Mouse (Mus musculus) embryonic facial prominence, embryonic 14.5 days (tissue): ENCODE measurements at regions not wholly inside any gene's neighbourhood (a gene's known extent, or its start where the extent isn't known, plus 50 kb on each side); places are given as distances from the start of the nearest gene placed in this dataset.

Source experiments
- ATAC-seq: fragments of 200-750 bp; cut with Nextera tagmentation; 2 replicates; pipeline ENCODE4 v1.8.0; 2017; ENCODE audit warnings: low read depth, moderate number of reproducible peaks, moderate TSS enrichment
- DNase-seq: peaks from one replicate; pipeline ENCODE4 v3.0.0-alpha.2; 2015; ENCODE audit warnings: low spot score
- H3K27ac ChIP-seq: fragments of 300-500 bp; sonication (generic); replicated peaks from 2 replicates; pipeline ENCODE4 v1.5.1; 2014; ENCODE audit warnings: low read depth, mild to moderate bottlenecking, low read length, moderate library complexity
- H3K27me3 ChIP-seq: fragments of 300-500 bp; sonication (generic); replicated peaks from 2 replicates; pipeline ENCODE4 v1.6.1; 2014; ENCODE audit warnings: low read length; ENCODE audit not compliant: control insufficient read depth, insufficient read depth
- H3K36me3 ChIP-seq: fragments of 300-500 bp; sonication (generic); 2 replicates; pipeline ENCODE4 v1.6.1; 2014; ENCODE audit warnings: low read length, mixed read lengths; ENCODE audit not compliant: control insufficient read depth, insufficient read depth
- H3K4me1 ChIP-seq: fragments of 300-500 bp; sonication (generic); 2 replicates; pipeline ENCODE4 v1.6.1; 2014; ENCODE audit warnings: antibody characterized with exemption, low read length; ENCODE audit not compliant: control insufficient read depth, insufficient read depth
- H3K4me2 ChIP-seq: fragments of 300-500 bp; sonication (generic); 2 replicates; pipeline ENCODE4 v1.6.1; 2014; ENCODE audit warnings: low read depth, mild to moderate bottlenecking, low read length, moderate library complexity, mixed read lengths
- H3K4me3 ChIP-seq: fragments of 300-500 bp; sonication (generic); 2 replicates; pipeline ENCODE4 v1.5.1; 2014; ENCODE audit warnings: low read depth, mild to moderate bottlenecking, low read length
- H3K9ac ChIP-seq: fragments of 300-500 bp; sonication (generic); 2 replicates; pipeline ENCODE4 v1.6.1; 2014; ENCODE audit warnings: low read depth, mild to moderate bottlenecking, low read length, moderate library complexity, mixed read lengths
- H3K9me3 ChIP-seq: fragments of 300-500 bp; sonication (generic); 2 replicates; pipeline ENCODE4 v1.6.1; 2016; ENCODE audit warnings: low read length; ENCODE audit not compliant: control insufficient read depth
- WGBS: fragments of 180-500 bp; shearing (Covaris S2); extraction: QIAGEN DNeasy Blood & Tissue Kit; methylation state at CpG from one replicate; pipeline ENCODE4 v1.1.7; 2014; 5-methylcytosine and 5-hydroxymethylcytosine counted together

DNA sequence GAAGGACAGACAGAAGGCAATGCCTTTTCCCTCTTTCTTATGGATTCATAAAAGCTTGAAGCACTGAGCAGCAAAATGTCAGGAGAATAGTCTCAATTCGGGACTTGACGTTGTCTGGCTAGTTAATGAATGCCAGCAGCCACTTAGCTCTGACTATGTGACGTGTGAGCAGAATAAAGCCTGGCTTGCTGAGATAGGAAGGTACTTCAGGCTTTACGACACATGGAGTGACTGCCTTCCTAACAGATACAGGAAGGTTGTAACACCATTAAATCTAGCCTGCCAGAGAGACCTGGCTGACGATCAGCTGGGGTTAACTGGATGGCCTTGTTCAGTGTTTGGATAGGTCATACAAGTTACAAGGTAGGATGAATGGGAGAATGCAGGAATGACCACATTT is 111.7 kb downstream of the 4933412E24Rik start:
- Histone ChIP-seq H3K9me3 (no peaks in the 10 kb centered on the region), H3K4me2 (no peak overlapping the region), H3K9ac (no peak overlapping the region), H3K4me3 (no peak overlapping the region), H3K27ac (no peak overlapping the region), H3K4me1 (0 out of 2 replicates have a peak, but pooled peaks cover 4% of the 10 kb centered on the region), H3K27me3 (no peaks in the 10 kb centered on the region), H3K36me3 (no peaks in the 10 kb centered on the region)
- WGBS = 64% methylated on average over 5 of the region's 5 CpGs
- DNase-seq (no peak), ATAC-seq (no peak)

- Histone ChIP-seq H3K27ac (no peak overlapping the region), H3K4me2 (no peak overlapping the region), H3K4me1 (no peaks in the 10 kb centered on the region), H3K4me3 (no peak overlapping the region), H3K36me3 (no peaks in the 10 kb centered on the region), H3K27me3 (no peaks in the 10 kb centered on the region), H3K9ac (no peak overlapping the region), H3K9me3 (no peaks in the 10 kb centered on the region)
- ATAC-seq = no peak
- no peak for DNase-seq
- 82% methylated on average over 2 of the region's 2 CpGs for WGBS
These were observed 127.4 kb downstream of the 4933412E24Rik start for GRCm38 (mm10) chr15:59888996-59889395.

- H3K36me3 ChIP-seq = no peaks in the 10 kb centered on the region
- no peak overlapping the region for H3K9ac ChIP-seq
- H3K27ac ChIP-seq = no peak overlapping the region
- 30% methylated on average over 2 of the region's 2 CpGs for WGBS
- no peak overlapping the region for H3K4me3 ChIP-seq
- no peak for ATAC-seq
- H3K9me3 ChIP-seq = no peaks in the 10 kb centered on the region
- H3K27me3 ChIP-seq = no peaks in the 10 kb centered on the region
- H3K4me1 ChIP-seq = no peaks in the 10 kb centered on the region
- DNase-seq = no peak
- no peak overlapping the region for H3K4me2 ChIP-seq
These were observed 128.3 kb downstream of the 4933412E24Rik start for GRCm38 (mm10) chr15:59888131-59888459.

DNA sequence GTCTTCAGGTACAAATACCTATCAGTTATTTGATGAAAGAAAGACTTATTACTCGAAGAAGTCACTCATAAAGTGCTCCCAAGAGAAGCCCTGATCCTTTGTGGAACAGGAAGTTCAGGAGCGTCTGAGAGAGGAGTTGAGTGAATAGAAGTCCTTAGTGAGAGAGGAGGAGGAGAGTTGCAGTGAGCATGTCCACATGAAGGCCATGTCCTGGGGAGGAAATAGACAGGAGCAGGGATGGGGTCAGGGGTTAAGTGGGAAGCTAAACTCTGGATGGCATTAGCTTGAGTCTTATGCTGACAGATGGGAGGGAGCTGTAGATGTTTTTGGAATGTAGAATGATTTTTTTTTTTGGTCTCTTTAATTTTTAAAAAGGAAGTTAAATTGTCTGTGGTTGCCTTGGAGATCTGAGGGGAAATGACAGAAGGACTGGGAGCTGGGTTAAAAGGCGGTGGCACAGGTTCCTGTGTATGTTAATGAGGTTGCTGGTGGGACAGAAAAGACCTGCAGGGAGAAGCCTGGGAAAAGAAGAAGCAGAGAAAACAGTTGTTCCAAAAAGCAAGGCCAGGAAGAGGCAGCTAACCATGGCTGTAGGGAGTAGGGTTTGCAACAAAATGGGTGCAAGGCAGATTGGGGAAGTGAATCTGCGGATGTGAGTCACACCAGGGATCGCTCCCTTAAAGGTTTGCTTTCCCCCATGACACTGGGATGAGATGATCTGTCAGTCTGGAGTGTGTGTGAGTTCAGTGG is 128.9 kb downstream of the 4933412E24Rik start:
- Histone ChIP-seq H3K4me2 (no peak overlapping the region), H3K4me1 (no peaks in the 10 kb centered on the region), H3K27me3 (no peaks in the 10 kb centered on the region), H3K27ac (no peak overlapping the region), H3K4me3 (no peak overlapping the region), H3K36me3 (no peaks in the 10 kb centered on the region), H3K9ac (no peak overlapping the region), H3K9me3 (no peaks in the 10 kb centered on the region)
- WGBS = 42% methylated on average over 5 of the region's 5 CpGs
- DNase-seq (no peak), ATAC-seq (no peak)

GRCm38 (mm10) chr15:59886036-59886435 is 130.4 kb downstream of the 4933412E24Rik start:
- no peaks in the 10 kb centered on the region for H3K36me3 ChIP-seq
- ATAC-seq (no peak), DNase-seq (no peak)
- no peaks in the 10 kb centered on the region for H3K9me3 ChIP-seq
- 85% methylated on average over 2 of the region's 2 CpGs for WGBS
- H3K4me2 ChIP-seq = no peak overlapping the region
- H3K4me1 ChIP-seq = no peaks in the 10 kb centered on the region
- H3K27ac ChIP-seq = no peak overlapping the region
- H3K27me3 ChIP-seq = no peaks in the 10 kb centered on the region
- H3K9ac ChIP-seq = no peak overlapping the region
- no peak overlapping the region for H3K4me3 ChIP-seq

DNA sequence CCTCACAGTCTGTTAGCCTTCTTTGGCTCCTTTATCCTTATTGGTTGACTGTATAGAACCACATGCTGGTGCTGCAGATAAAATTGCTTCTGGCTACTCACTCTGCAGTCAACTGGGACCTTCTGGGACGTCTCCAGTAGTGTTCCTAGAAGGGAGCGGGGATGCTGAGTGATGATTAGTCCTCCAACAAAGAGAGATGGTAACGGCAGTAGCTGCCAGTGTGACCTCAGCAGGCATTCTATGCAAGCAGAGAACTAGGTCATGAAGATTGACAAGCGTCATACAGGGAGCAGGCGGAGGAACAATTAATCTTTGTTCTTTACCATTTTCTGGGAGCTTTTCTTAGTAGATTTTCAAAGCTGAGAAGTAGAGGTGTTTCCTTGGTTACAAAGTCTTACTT is 134.0 kb downstream of the 4933412E24Rik start:
- Histone ChIP-seq H3K4me2 (no peak overlapping the region), H3K27me3 (no peaks in the 10 kb centered on the region), H3K9me3 (no peaks in the 10 kb centered on the region), H3K9ac (no peak overlapping the region), H3K36me3 (no peaks in the 10 kb centered on the region), H3K4me1 (no peaks in the 10 kb centered on the region), H3K4me3 (no peak overlapping the region), H3K27ac (no peak overlapping the region)
- ATAC-seq = no peak
- no peak for DNase-seq
- WGBS = 71% methylated on average over 5 of the region's 5 CpGs

DNA sequence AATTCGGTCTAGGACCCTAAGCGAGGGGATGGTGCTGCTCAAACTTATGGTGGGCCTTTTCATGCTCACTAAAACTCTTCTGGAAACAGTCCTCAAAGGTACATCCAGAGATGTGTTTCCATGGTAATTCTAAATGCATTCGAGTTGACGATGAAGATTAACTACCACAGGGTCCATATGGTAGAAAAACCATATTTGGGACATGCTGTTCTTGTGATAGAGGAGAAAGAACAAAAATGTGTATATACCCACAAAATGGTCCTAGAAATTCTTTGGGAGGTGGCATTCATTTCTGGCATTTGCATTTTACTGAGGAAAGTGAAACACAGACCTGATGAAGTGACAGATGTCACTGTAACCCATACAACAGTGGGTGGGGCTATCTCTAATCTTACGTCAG is 136.0 kb downstream of the 4933412E24Rik start:
- no peak overlapping the region for H3K4me3 ChIP-seq
- WGBS = 95% methylated on average over 5 of the region's 5 CpGs
- H3K4me2 ChIP-seq = no peak overlapping the region
- no peaks in the 10 kb centered on the region for H3K27me3 ChIP-seq
- no peak overlapping the region for H3K9ac ChIP-seq
- H3K9me3 ChIP-seq = no peaks in the 10 kb centered on the region
- H3K36me3 ChIP-seq = no peaks in the 10 kb centered on the region
- H3K27ac ChIP-seq = no peak overlapping the region
- no peaks in the 10 kb centered on the region for H3K4me1 ChIP-seq
- DNase-seq (no peak), ATAC-seq (no peak)

DNA sequence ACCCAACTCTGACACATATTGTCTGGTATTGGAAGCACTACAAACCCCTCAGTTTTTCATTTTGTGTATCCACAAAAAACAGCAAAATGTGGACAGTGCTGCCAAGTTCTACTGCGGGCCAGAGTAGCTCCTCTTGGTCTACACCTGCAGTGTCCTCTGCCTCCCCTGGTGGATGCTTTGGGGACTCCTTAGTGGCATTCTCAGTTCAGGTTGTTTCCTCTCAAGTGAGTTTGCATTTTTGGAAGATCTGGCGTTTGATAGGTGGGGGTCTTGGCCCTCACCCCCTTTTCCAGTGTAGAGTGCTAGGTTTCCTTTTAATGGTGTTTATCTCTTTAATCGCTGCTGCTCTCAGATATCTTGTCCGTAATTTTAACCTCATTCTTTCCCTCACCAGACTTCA is 137.1 kb downstream of the 4933412E24Rik start:
- DNase-seq = no peak
- no peaks in the 10 kb centered on the region for H3K4me1 ChIP-seq
- no peaks in the 10 kb centered on the region for H3K27me3 ChIP-seq
- H3K27ac ChIP-seq = no peak overlapping the region
- H3K4me2 ChIP-seq = no peak overlapping the region
- 86% methylated on average over 4 of the region's 4 CpGs for WGBS
- H3K9me3 ChIP-seq = no peaks in the 10 kb centered on the region
- no peak overlapping the region for H3K9ac ChIP-seq
- no peak for ATAC-seq
- no peaks in the 10 kb centered on the region for H3K36me3 ChIP-seq
- no peak overlapping the region for H3K4me3 ChIP-seq

GRCm38 (mm10) chr15:59876279-59876742 is 140.1 kb downstream of the 4933412E24Rik start:
- peak; percentile 32 for DNase-seq

More at GRCm38 (mm10) chr15:59876279-59876742, 140.1 kb downstream of the 4933412E24Rik start:
- H3K9ac ChIP-seq = no peak overlapping the region
- no peak overlapping the region for H3K27ac ChIP-seq
- H3K27me3 ChIP-seq = no peaks in the 10 kb centered on the region
- no peak for ATAC-seq
- H3K4me3 ChIP-seq = no peak overlapping the region
- H3K9me3 ChIP-seq = no peaks in the 10 kb centered on the region
- H3K36me3 ChIP-seq = no peaks in the 10 kb centered on the region
- no peaks in the 10 kb centered on the region for H3K4me1 ChIP-seq
- H3K4me2 ChIP-seq = no peak overlapping the region
- WGBS = 69% methylated on average over 7 of the region's 7 CpGs
